Mouse (Mus musculus): ENCODE measurements around the gene Pln.

Gene Pln

GRCm38 (mm10) chr10:53337162-53337923 is at the start of gene Pln:
TSS of gene Pln (plus strand) at chr10:53337667.
- DNase-seq (ENCODE audit: low spot score in 2 of 2) = no peak

GRCm38 (mm10) chr10:53305867-53306266 is 31.6 kb upstream of the Pln start:
- DNase-seq (ENCODE audit: low spot score in 2 of 2) = no peak

GRCm38 (mm10) chr10:53306674-53307073 is 30.8 kb upstream of the Pln start:
- DNase-seq (ENCODE audit: low spot score in 2 of 2) = no peak

- DNase-seq (ENCODE audit: low spot score in 2 of 2) = no peak
These were observed 14.1 kb upstream of the Pln start for GRCm38 (mm10) chr10:53323367-53323766.

- DNase-seq (ENCODE audit: low spot score in 2 of 2) = no peak
These were observed 12.8 kb upstream of the Pln start for GRCm38 (mm10) chr10:53324663-53325062.

- no peak for DNase-seq (ENCODE audit: low spot score in 2 of 2)
These were observed 11.1 kb upstream of the Pln start for GRCm38 (mm10) chr10:53326367-53326766.

GRCm38 (mm10) chr10:53329257-53329656 is 8.2 kb upstream of the Pln start:
- DNase-seq (ENCODE audit: low spot score in 2 of 2) = no peak

- no peak for DNase-seq (ENCODE audit: low spot score in 2 of 2)
These were observed 4.7 kb upstream of the Pln start for GRCm38 (mm10) chr10:53332752-53333151.

- no peak for DNase-seq (ENCODE audit: low spot score in 2 of 2)
These were observed 2.2 kb upstream of the Pln start for GRCm38 (mm10) chr10:53335266-53335665.

GRCm38 (mm10) chr10:53335974-53336373 is 1.5 kb upstream of the Pln start:
- DNase-seq (ENCODE audit: low spot score in 2 of 2) = no peak

GRCm38 (mm10) chr10:53339045-53339444 is 1.6 kb downstream of the Pln start:
- no peak for DNase-seq (ENCODE audit: low spot score in 2 of 2)

- DNase-seq (ENCODE audit: low spot score in 2 of 2) = no peak
These were observed 4.0 kb downstream of the Pln start for GRCm38 (mm10) chr10:53341288-53341965.

- no peak for DNase-seq (ENCODE audit: low spot score in 2 of 2)
These were observed 4.8 kb downstream of the Pln start for GRCm38 (mm10) chr10:53342166-53342728.

- no peak for DNase-seq (ENCODE audit: low spot score in 2 of 2)
These were observed 5.9 kb downstream of the Pln start for GRCm38 (mm10) chr10:53343384-53343783.

- no peak for DNase-seq (ENCODE audit: low spot score in 2 of 2)
These were observed 6.4 kb downstream of the Pln start for GRCm38 (mm10) chr10:53343865-53344264.

- DNase-seq (ENCODE audit: low spot score in 2 of 2) = no peak
These were observed 8.0 kb downstream of the Pln start for GRCm38 (mm10) chr10:53345508-53345907.

- no peak for DNase-seq (ENCODE audit: low spot score in 2 of 2)
These were observed 9.0 kb downstream of the Pln start for GRCm38 (mm10) chr10:53346506-53346905.

GRCm38 (mm10) chr10:53346916-53347315 is 9.4 kb downstream of the Pln start:
- DNase-seq (ENCODE audit: low spot score in 2 of 2) = no peak

- DNase-seq (ENCODE audit: low spot score in 2 of 2) = peak in 1 of 2 experiments; percentile 13
These were observed 10.6 kb downstream of the Pln start for GRCm38 (mm10) chr10:53347787-53348755.

- no peak for DNase-seq (ENCODE audit: low spot score in 2 of 2)
These were observed 11.8 kb downstream of the Pln start for GRCm38 (mm10) chr10:53349254-53349653.

- DNase-seq (ENCODE audit: low spot score in 2 of 2) = no peak
These were observed 16.2 kb downstream of the Pln start for GRCm38 (mm10) chr10:53353665-53354064.

- no peak for DNase-seq (ENCODE audit: low spot score in 2 of 2)
These were observed 21.5 kb downstream of the Pln start for GRCm38 (mm10) chr10:53359016-53359415.
